Mouse (Mus musculus) forebrain, embryonic 14.5 days (tissue): ENCODE data around the gene Mtmr3. TPM values are rescaled to one million over a fixed set of nuclear protein-coding genes. Genes with fewer than 3 reads are reported as not detected.
"Not testable (repeated sequence)": the region's sequence is repeated elsewhere in the genome, so short reads cannot be mapped to it uniquely, and the experiment has no call there.

Experiments
- ATAC-seq: fragments of 200-750 bp; cut with Nextera tagmentation; 2 replicates; pipeline ENCODE4 v1.8.0; 2017; ENCODE audit warnings: mild to moderate bottlenecking, moderate library complexity
- DNase-seq: peaks from one replicate; pipeline ENCODE4 v3.0.0-alpha.2; 2015; ENCODE audit warnings: low spot score
- H3K27ac ChIP-seq: fragments of 300-500 bp; sonication (generic); 2 replicates; pipeline ENCODE4 v1.5.1; 2014; ENCODE audit warnings: low read depth, mild to moderate bottlenecking, control low read depth, low read length, moderate library complexity
- H3K27me3 ChIP-seq: fragments of 300-500 bp; sonication (generic); replicated peaks from 2 replicates; pipeline ENCODE4 v1.6.1; 2014; ENCODE audit warnings: low read length, control low read depth, mixed read lengths; ENCODE audit not compliant: control insufficient read depth, insufficient read depth
- H3K36me3 ChIP-seq: fragments of 300-500 bp; sonication (generic); 2 replicates; pipeline ENCODE4 v1.6.1; 2014; ENCODE audit warnings: low read length, control low read depth; ENCODE audit not compliant: control insufficient read depth, insufficient read depth
- H3K4me1 ChIP-seq: fragments of 300-500 bp; sonication (generic); 2 replicates; pipeline ENCODE4 v1.6.1; 2014; ENCODE audit warnings: antibody characterized with exemption, low read length, control low read depth; ENCODE audit not compliant: control insufficient read depth, insufficient read depth
- H3K4me2 ChIP-seq: fragments of 300-500 bp; sonication (generic); 2 replicates; pipeline ENCODE4 v1.6.1; 2014; ENCODE audit warnings: mild to moderate bottlenecking, control low read depth, low read length
- H3K4me3 ChIP-seq: fragments of 300-500 bp; sonication (generic); 2 replicates; pipeline ENCODE4 v1.5.1; 2014; ENCODE audit warnings: low read depth, low read length, control low read depth
- H3K9ac ChIP-seq: fragments of 300-500 bp; sonication (generic); 2 replicates; pipeline ENCODE4 v1.6.1; 2014; ENCODE audit warnings: mild to moderate bottlenecking, low read length, control low read depth, moderate library complexity
- H3K9me3 ChIP-seq: fragments of 300-500 bp; sonication (generic); replicated peaks from 2 replicates; pipeline ENCODE4 v1.6.1; 2016; ENCODE audit warnings: low read length, control low read depth, mixed read lengths; ENCODE audit not compliant: control insufficient read depth
- WGBS: fragments of 180-500 bp; shearing (Covaris S2); extraction: QIAGEN DNeasy Blood & Tissue Kit; methylation state at CpG from one replicate; pipeline ENCODE4 v1.1.7; 2014; 5-methylcytosine and 5-hydroxymethylcytosine counted together
- polyA plus RNA-seq: library from polyadenylated mRNA; unstranded; fragments of >200 nt; fragmentation: Nextera tagmentation; extraction: Ambion mirVana; gene quantifications from 2 replicates; pipeline ENCODE4 v1.2.1, GENCODE M21; 2014

Gene Mtmr3
- polyA plus RNA-seq, 1 experiment from 2014 or later = 26.1 TPM

DNA sequence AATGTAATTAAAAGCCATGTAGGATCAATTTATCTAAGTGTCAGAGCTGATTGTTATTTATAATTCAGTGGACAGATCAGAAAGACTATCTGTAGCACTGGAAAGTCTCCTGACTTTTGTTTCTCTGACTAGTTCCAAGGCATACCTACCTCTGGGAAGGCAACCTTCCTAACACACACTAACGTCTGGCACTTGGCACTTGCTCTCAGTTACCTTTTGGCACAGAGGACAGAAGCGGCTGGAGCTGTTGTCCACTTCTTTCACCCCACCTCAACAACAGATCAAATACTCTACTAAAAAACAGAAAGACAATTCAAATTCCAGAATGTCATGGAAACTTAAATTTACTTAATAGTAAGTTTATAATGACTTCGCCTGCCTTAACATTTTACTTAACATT, 48.7 kb downstream of the Mtmr3 start:
- H3K27me3 ChIP-seq = no peaks in the 10 kb centered on the region
- 78% methylated on average over 3 of the region's 3 CpGs for WGBS
- DNase-seq = no peak

GRCm38 (mm10) chr11:4545401-4545800, 49.3 kb downstream of the Mtmr3 start:
- no peak overlapping the region; the same call in 1 of the 2 replicates for H3K9ac ChIP-seq
- DNase-seq = no peak
- H3K4me3 ChIP-seq = no peak overlapping the region
- H3K27ac ChIP-seq = no peak overlapping the region
- H3K4me1 ChIP-seq = no peaks in the 10 kb centered on the region
- no peaks in the 10 kb centered on the region for H3K9me3 ChIP-seq
- no peaks in the 10 kb centered on the region for H3K27me3 ChIP-seq
- no peaks in the 10 kb centered on the region for H3K36me3 ChIP-seq
- no peak overlapping the region for H3K4me2 ChIP-seq
- 53% methylated on average over 4 of the region's 4 CpGs for WGBS
- ATAC-seq = no peak

More for the DNA sequence above, 48.7 kb downstream of the Mtmr3 start:
- H3K4me2 ChIP-seq = no peak overlapping the region
- no peaks in the 10 kb centered on the region for H3K4me1 ChIP-seq
- no peaks in the 10 kb centered on the region for H3K9me3 ChIP-seq
- H3K36me3 ChIP-seq = no peaks in the 10 kb centered on the region
- H3K9ac ChIP-seq = no peak overlapping the region
- no peak overlapping the region for H3K27ac ChIP-seq
- H3K4me3 ChIP-seq = no peak overlapping the region
- no peak for ATAC-seq

DNA sequence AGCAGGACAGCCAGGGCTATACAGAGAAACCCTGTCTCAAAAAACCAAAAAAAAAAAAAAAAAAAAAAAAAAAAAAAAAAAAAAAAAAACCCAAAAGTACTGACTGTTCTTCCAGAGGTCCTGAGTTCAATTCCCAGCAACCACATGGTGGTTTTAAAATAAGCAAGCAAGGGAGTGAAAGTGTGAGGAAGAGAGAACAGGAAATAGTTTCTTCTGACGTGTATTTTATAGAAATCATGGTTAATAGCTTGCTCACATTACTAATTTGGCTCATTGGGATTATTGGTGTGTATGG, 50.1 kb downstream of the Mtmr3 start:
- not testable (repeated sequence) for H3K9me3 ChIP-seq, H3K36me3 ChIP-seq, H3K27me3 ChIP-seq, H3K4me2 ChIP-seq, H3K4me3 ChIP-seq, ATAC-seq, H3K9ac ChIP-seq, H3K4me1 ChIP-seq, H3K27ac ChIP-seq, DNase-seq
- 95% methylated on average over 1 of the region's 1 CpGs for WGBS

DNA sequence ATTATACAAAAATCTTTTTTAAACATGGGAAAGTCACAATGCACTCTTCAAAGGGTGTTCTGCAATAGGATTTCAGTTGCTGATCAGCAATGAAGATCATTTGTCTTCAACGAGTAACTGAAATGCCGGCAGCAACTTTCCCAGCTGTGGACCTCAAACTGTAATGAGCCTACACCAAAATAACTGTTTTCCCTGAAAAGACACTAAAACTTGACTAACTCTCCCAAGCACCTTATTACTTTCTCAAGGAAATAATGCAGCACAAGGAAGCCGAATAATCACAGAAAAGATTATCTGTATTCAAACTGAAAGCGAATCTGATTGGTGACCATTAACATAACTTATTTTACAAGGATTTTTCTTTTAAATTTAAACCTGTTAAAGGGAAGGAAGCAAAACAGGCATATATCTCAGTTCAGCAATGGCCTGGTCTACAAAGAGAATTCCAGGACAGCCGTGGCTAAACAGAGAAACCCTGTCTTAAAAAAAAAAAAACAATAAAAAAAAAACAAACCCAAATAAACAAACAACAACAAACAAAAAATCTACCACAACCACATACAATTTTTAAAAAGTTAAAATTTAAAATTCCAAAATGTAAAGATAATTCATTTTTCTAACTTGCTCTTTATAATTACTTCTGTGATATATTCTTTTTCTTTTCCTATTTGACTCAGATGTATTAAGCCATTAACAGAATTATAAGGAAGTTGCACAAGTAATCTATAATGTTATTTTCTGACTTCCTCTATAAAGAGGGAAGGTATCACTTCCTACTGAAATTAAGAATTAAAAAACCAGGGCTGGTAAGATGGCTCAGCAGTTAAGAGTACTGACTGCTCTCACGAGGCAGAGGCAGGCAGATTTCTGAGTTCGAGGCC, 50.7 kb downstream of the Mtmr3 start:
- no peaks in the 10 kb centered on the region for H3K4me1 ChIP-seq
- no peak overlapping the region for H3K4me3 ChIP-seq
- no peak overlapping the region for H3K27ac ChIP-seq
- ATAC-seq (no peak), DNase-seq (no peak)
- H3K9me3 ChIP-seq = no peaks in the 10 kb centered on the region
- no peaks in the 10 kb centered on the region for H3K36me3 ChIP-seq
- 90% methylated on average over 7 of the region's 7 CpGs for WGBS
- H3K27me3 ChIP-seq = no peaks in the 10 kb centered on the region
- H3K4me2 ChIP-seq = no peak overlapping the region
- no peak overlapping the region for H3K9ac ChIP-seq

GRCm38 (mm10) chr11:4543040-4543551, 51.6 kb downstream of the Mtmr3 start:
- H3K9me3 ChIP-seq = no peaks in the 10 kb centered on the region
- no peak overlapping the region for H3K27ac ChIP-seq
- WGBS = 96% methylated on average over 2 of the region's 2 CpGs
- H3K27me3 ChIP-seq = no peaks in the 10 kb centered on the region
- H3K4me2 ChIP-seq = no peak overlapping the region
- ATAC-seq = no peak
- H3K36me3 ChIP-seq = no peaks in the 10 kb centered on the region
- H3K9ac ChIP-seq = no peak overlapping the region
- H3K4me3 ChIP-seq = no peak overlapping the region
- DNase-seq = no peak
- H3K4me1 ChIP-seq = no peaks in the 10 kb centered on the region

GRCm38 (mm10) chr11:4536645-4537044, 58.0 kb downstream of the Mtmr3 start:
- 98% methylated on average over 1 of the region's 1 CpGs for WGBS
- H3K9me3 ChIP-seq = no peaks in the 10 kb centered on the region
- no peaks in the 10 kb centered on the region for H3K36me3 ChIP-seq
- no peak for ATAC-seq
- no peak overlapping the region for H3K9ac ChIP-seq
- no peak overlapping the region for H3K4me3 ChIP-seq
- no peak for DNase-seq
- no peak overlapping the region for H3K27ac ChIP-seq
- H3K4me1 ChIP-seq = no peaks in the 10 kb centered on the region
- H3K27me3 ChIP-seq = no peaks in the 10 kb centered on the region
- no peak overlapping the region for H3K4me2 ChIP-seq

DNA sequence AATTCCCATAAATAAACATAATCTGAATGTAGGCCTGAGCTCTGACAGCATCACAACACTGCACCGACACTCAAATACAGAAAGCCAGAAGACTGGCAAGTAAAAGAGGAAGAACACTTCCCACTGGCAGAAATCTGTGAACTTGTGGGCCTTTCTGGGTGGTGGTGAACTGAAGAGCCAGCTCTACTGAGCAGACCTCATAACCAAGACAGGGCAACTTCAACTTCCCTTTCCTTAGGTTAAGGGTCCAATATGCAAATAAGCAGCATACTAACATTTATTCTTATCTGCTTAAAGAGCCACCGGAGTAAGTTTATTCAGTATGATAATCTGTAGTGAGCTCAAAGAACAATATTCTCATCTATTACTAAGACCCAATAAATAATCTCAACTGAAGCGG, 67.5 kb downstream of the Mtmr3 start:
- Histone ChIP-seq H3K9ac (no peak overlapping the region), H3K27ac (no peak overlapping the region), H3K36me3 (peaks cover 51% of the 10 kb centered on the region), H3K9me3 (no peaks in the 10 kb centered on the region), H3K4me2 (no peak overlapping the region), H3K4me3 (no peak overlapping the region), H3K27me3 (no peaks in the 10 kb centered on the region), H3K4me1 (no peaks in the 10 kb centered on the region)
- WGBS = 93% methylated on average over 3 of the region's 3 CpGs
- DNase-seq (no peak), ATAC-seq (no peak)

GRCm38 (mm10) chr11:4522142-4522664, 72.5 kb downstream of the Mtmr3 start:
- H3K27me3 ChIP-seq = no peaks in the 10 kb centered on the region
- H3K27ac ChIP-seq = no peak overlapping the region
- ATAC-seq (no peak), DNase-seq (no peak)
- 91% methylated on average over 6 of the region's 6 CpGs for whole genome bisulfite sequencing
- H3K36me3 ChIP-seq = peaks cover 42% of the 10 kb centered on the region
- H3K4me2 ChIP-seq = no peak overlapping the region
- no peaks in the 10 kb centered on the region for H3K9me3 ChIP-seq
- H3K4me3 ChIP-seq = no peak overlapping the region
- no peaks in the 10 kb centered on the region for H3K4me1 ChIP-seq
- H3K9ac ChIP-seq = no peak overlapping the region

DNA sequence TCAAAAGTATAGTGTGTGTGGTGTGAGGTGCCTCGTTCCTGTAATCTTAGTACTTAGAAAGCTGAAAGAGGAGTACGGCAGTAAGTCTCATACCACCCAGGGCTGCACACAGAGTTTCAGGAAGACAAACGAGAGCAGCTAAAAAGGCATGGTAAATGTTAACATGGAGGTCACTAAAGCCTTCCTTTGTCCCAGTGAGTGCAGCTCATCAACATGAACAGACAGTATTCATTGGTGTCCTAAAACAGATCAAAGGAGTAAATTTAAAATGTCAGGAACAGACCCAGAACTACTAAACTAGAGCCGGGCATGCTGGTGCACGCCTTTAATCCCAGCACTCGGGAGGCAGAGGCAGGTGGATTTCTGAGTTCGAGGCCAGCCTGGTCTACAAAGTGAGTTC, 75.7 kb downstream of the Mtmr3 start:
- no peaks in the 10 kb centered on the region for H3K27me3 ChIP-seq
- H3K4me1 ChIP-seq = no peaks in the 10 kb centered on the region
- DNase-seq = no peak
- 83% methylated on average over 7 of the region's 7 CpGs for WGBS
- no peak overlapping the region for H3K4me3 ChIP-seq
- H3K9me3 ChIP-seq = no peaks in the 10 kb centered on the region
- H3K36me3 ChIP-seq = peaks cover 50% of the 10 kb centered on the region
- H3K9ac ChIP-seq = no peak overlapping the region
- H3K27ac ChIP-seq = no peak overlapping the region
- no peak for ATAC-seq
- no peak overlapping the region for H3K4me2 ChIP-seq
